Mouse (Mus musculus): ENCODE data around the gene Gm13420.

GRCm38 (mm10) chr2:29770162-29770561 is 18.7 kb upstream of the Gm13420 start:
- TF ChIP-seq CTCF (IDR thresholded peaks at IDR 0.05; ENCODE audit: low read depth) (peak; percentile 52), EP300 (optimal IDR thresholded peaks at IDR 0.05) (no peak)
